Comparison of ENCODE assay signal across 19 mouse cellular contexts in genomic region chr2:164434681-164435080, GRCm38 (mm10). TPM values are rescaled to one million over a fixed set of nuclear protein-coding genes. Genes with fewer than 3 reads are reported as not detected.
DNase-seq lines count a peak whose midpoint lies in the region; ATAC-seq and TF ChIP-seq lines count a peak whose summit lies in the region.
"Had no signal": no experiment of that assay in that cellular context is flagged by ENCODE, and none has a peak within 500 bp of the region (broad histone marks: within the 10 kb centered on the region; RNA-seq: fewer than 3 reads in every experiment).

No protein-coding gene starts in this region.

- TF ChIP-seq POLR2A in ES-Bruce4 (IDR thresholded peaks at IDR 0.05; ENCODE audit: insufficient read depth, low read length): no peak

- no peak for TF ChIP-seq CTCF in ES-Bruce4 (IDR thresholded peaks at IDR 0.05; ENCODE audit: low read depth, low read length)
- no peak for TF ChIP-seq CTCF in liver, postnatal 0 days (IDR thresholded peaks at IDR 0.05; ENCODE audit: low read depth)

- H3K36me3 ChIP-seq in ES-Bruce4 (ENCODE audit: control insufficient read depth, insufficient read depth, low read length, poor library complexity, severe bottlenecking): peaks cover 1% of the 10 kb centered on the region
- H3K36me3 ChIP-seq in liver, postnatal 0 days (replicated peaks; ENCODE audit: insufficient read depth, low read length): peaks cover 8% of the 10 kb centered on the region
- no peaks in the 10 kb centered on the region for H3K36me3 ChIP-seq in hindbrain, embryonic 16.5 days (ENCODE audit: control insufficient read depth, insufficient read depth, low read length)
- H3K36me3 ChIP-seq: hindbrain, embryonic 15.5 days; midbrain, embryonic 10.5 days had no signal

- no peak overlapping the region for H3K9ac ChIP-seq in ES-Bruce4 (ENCODE audit: low read depth, poor library complexity, severe bottlenecking)
- H3K9ac ChIP-seq in liver, postnatal 0 days (replicated peaks): no peak overlapping the region
- no peak overlapping the region for H3K9ac ChIP-seq in hindbrain, embryonic 16.5 days (ENCODE audit: low read depth, low read length)
- H3K9ac ChIP-seq: hindbrain, embryonic 15.5 days; limb, embryonic 15.5 days had no signal

- no peak for TF ChIP-seq EP300 in ES-Bruce4 (IDR thresholded peaks at IDR 0.05; ENCODE audit: insufficient read depth, low read depth, low read length)
- TF ChIP-seq EP300 in liver, postnatal 0 days (IDR thresholded peaks at IDR 0.05; ENCODE audit: low read depth): no peak

- H3K9me3 ChIP-seq in ES-Bruce4 (replicated peaks; ENCODE audit: control insufficient read depth, insufficient read depth, low read length, poor library complexity, severe bottlenecking): no peaks in the 10 kb centered on the region
- no peaks in the 10 kb centered on the region for H3K9me3 ChIP-seq in liver, postnatal 0 days (ENCODE audit: low read length)
- H3K9me3 ChIP-seq in hindbrain, embryonic 16.5 days (ENCODE audit: control insufficient read depth, low read length): no peaks in the 10 kb centered on the region
- H3K9me3 ChIP-seq: hindbrain, embryonic 15.5 days; limb, embryonic 15.5 days; midbrain, embryonic 10.5 days had no signal

- H3K4me2 ChIP-seq in liver, postnatal 0 days (ENCODE audit: low read depth, low read length): peak overlapping the region; percentile 63
- no peak overlapping the region for H3K4me2 ChIP-seq in hindbrain, embryonic 16.5 days (ENCODE audit: low read length)
- H3K4me2 ChIP-seq: hindbrain, embryonic 15.5 days; limb, embryonic 15.5 days had no signal

- no peak overlapping the region for H3K4me3 ChIP-seq in ES-Bruce4 (ENCODE audit: low read depth, low read length)
- H3K4me3 ChIP-seq in brown adipose tissue, adult 24 weeks (ENCODE audit: insufficient read depth, low read depth, low read length): no peak overlapping the region
- 0 out of 2 replicates have a peak overlapping the region, but pooled peaks have one; percentile 4 for H3K4me3 ChIP-seq in liver, postnatal 0 days (ENCODE audit: low read depth, low read length)
- no peak overlapping the region for H3K4me3 ChIP-seq in hindbrain, embryonic 16.5 days (ENCODE audit: low read length)
- H3K4me3 ChIP-seq: erythroblast, embryonic 14.5 days; hindbrain, embryonic 15.5 days; limb, embryonic 15.5 days; midbrain, embryonic 10.5 days had no signal

- peak; percentile 67 for DNase-seq in kidney, adult 9 months
- no peak for DNase-seq in liver, postnatal 0 days
- no peak for DNase-seq in urinary bladder, adult 18-20 months (ENCODE audit: low spot score in 2 of 2)
- DNase-seq in urinary bladder, postnatal 36 days (ENCODE audit: low spot score in 2 of 2): no peak
- DNase-seq: adrenal gland, adult 8-10 months; cerebellum, adult 8-10 months; gastrocnemius, postnatal 10 days; heart, postnatal 14 days; right cerebral cortex, adult 18-20 months; thymus, adult 2 months had no signal

- H3K4me1 ChIP-seq in ES-Bruce4 (ENCODE audit: control insufficient read depth, insufficient read depth, low read length): peaks cover 25% of the 10 kb centered on the region
- peaks cover 38% of the 10 kb centered on the region for H3K4me1 ChIP-seq in brown adipose tissue, adult 24 weeks (ENCODE audit: control insufficient read depth, insufficient read depth, insufficient read length, low read length)
- peaks cover 36% of the 10 kb centered on the region for H3K4me1 ChIP-seq in liver, postnatal 0 days (ENCODE audit: insufficient read depth)
- H3K4me1 ChIP-seq in hindbrain, embryonic 16.5 days (ENCODE audit: control insufficient read depth, insufficient read depth, low read depth, low read length): no peaks in the 10 kb centered on the region
- H3K4me1 ChIP-seq: hindbrain, embryonic 15.5 days had no signal

- 45% methylated on average over 3 of the region's 3 CpGs for WGBS in liver, postnatal 0 days (ENCODE audit: insufficient replicate concordance)
- WGBS in hindbrain, embryonic 16.5 days: 88% methylated on average over 3 of the region's 3 CpGs

- ATAC-seq in liver, postnatal 0 days: no peak
- ATAC-seq in hindbrain, embryonic 16.5 days: no peak
- ATAC-seq: CD4-positive, CD25-positive, alpha-beta regulatory T cell, adult 4 months; forebrain, embryonic 16.5 days had no signal

- 0 out of 2 replicates have a peak overlapping the region, but pooled peaks have one; percentile 34 for H3K27ac ChIP-seq in ES-Bruce4 (ENCODE audit: insufficient read depth, low read length)
- H3K27ac ChIP-seq in brown adipose tissue, adult 24 weeks (replicated peaks; ENCODE audit: low read depth, low read length): peak overlapping the region; percentile 45
- peak overlapping the region; percentile 50 for H3K27ac ChIP-seq in liver, postnatal 0 days (ENCODE audit: low read depth)
- no peak overlapping the region for H3K27ac ChIP-seq in hindbrain, embryonic 16.5 days (ENCODE audit: low read depth, low read length)
- H3K27ac ChIP-seq: hindbrain, embryonic 15.5 days; limb, embryonic 15.5 days; midbrain, embryonic 10.5 days had no signal

- no peaks in the 10 kb centered on the region for H3K27me3 ChIP-seq in ES-Bruce4 (ENCODE audit: control insufficient read depth, insufficient read depth, low read length, poor library complexity, severe bottlenecking)
- H3K27me3 ChIP-seq in liver, postnatal 0 days (ENCODE audit: insufficient read depth, low read length): no peaks in the 10 kb centered on the region
- no peaks in the 10 kb centered on the region for H3K27me3 ChIP-seq in hindbrain, embryonic 16.5 days (replicated peaks; ENCODE audit: control insufficient read depth, insufficient read depth, low read length)
- H3K27me3 ChIP-seq: hindbrain, embryonic 15.5 days; limb, embryonic 15.5 days had no signal

RNA-seq across cellular contexts. Expression of gene Sdc4, which starts 9.0 kb away (rescaled TPM):
- polyA plus RNA-seq in ES-Bruce4 (2011; ENCODE audit: insufficient read depth, insufficient read length, low read depth, missing spikeins): 212 and 213 TPM in 2 replicates
- 34.7 and 37.6 TPM in 2 replicates for polyA plus RNA-seq in brown adipose tissue, adult 24 weeks (2012; ENCODE audit: insufficient read depth, insufficient read length, missing spikeins)
- polyA plus RNA-seq in liver, postnatal 0 days (2015; fragmentation: Nextera tagmentation; extraction: Ambion mirVana): 194 and 208 TPM in 2 replicates
- 13.0 and 15.3 TPM in 2 replicates for polyA plus RNA-seq in hindbrain, embryonic 16.5 days (2015; fragmentation: Nextera tagmentation; extraction: Ambion mirVana)

RNA-seq across cellular contexts. Expression of gene Sys1, which starts 22.1 kb away (rescaled TPM):
- 13.3 and 19.8 TPM in 2 replicates for polyA plus RNA-seq in ES-Bruce4 (2011; ENCODE audit: insufficient read depth, insufficient read length, low read depth, missing spikeins)
- polyA plus RNA-seq in brown adipose tissue, adult 24 weeks (2012; ENCODE audit: insufficient read depth, insufficient read length, missing spikeins): 24.4 and 27.2 TPM in 2 replicates
- 43.5 and 46.2 TPM in 2 replicates for polyA plus RNA-seq in liver, postnatal 0 days (2015; fragmentation: Nextera tagmentation; extraction: Ambion mirVana)
- polyA plus RNA-seq in hindbrain, embryonic 16.5 days (2015; fragmentation: Nextera tagmentation; extraction: Ambion mirVana): 89.7 and 95.6 TPM in 2 replicates

RNA-seq across cellular contexts. Expression of gene Gm20458, which starts 26.1 kb away (rescaled TPM):
- 2.3 TPM in 1 of 2 replicates, not detected in the other for polyA plus RNA-seq in ES-Bruce4 (2011; ENCODE audit: insufficient read depth, insufficient read length, low read depth, missing spikeins)
- polyA plus RNA-seq in brown adipose tissue, adult 24 weeks (2012; ENCODE audit: insufficient read depth, insufficient read length, missing spikeins): 2.4 TPM in 1 of 2 replicates, not detected in the other
- polyA plus RNA-seq in liver, postnatal 0 days (2015; fragmentation: Nextera tagmentation; extraction: Ambion mirVana): 5.8 and 6.1 TPM in 2 replicates
- 4.1 and 12.3 TPM in 2 replicates for polyA plus RNA-seq in hindbrain, embryonic 16.5 days (2015; fragmentation: Nextera tagmentation; extraction: Ambion mirVana)
- polyA plus RNA-seq: CD4-positive, CD25-positive, alpha-beta regulatory T cell, adult 4 months; erythroblast, embryonic 14.5 days had no signal

RNA-seq across cellular contexts. Expression of gene Matn4, which starts 29.7 kb away (rescaled TPM):
- 0.93 and 1.7 TPM in 2 replicates for polyA plus RNA-seq in ES-Bruce4 (2011; ENCODE audit: insufficient read depth, insufficient read length, low read depth, missing spikeins)
- polyA plus RNA-seq in brown adipose tissue, adult 24 weeks (2012; ENCODE audit: insufficient read depth, insufficient read length, missing spikeins): 0.52 TPM in 1 of 2 replicates, not detected in the other
- polyA plus RNA-seq in liver, postnatal 0 days (2015; fragmentation: Nextera tagmentation; extraction: Ambion mirVana): 0.18 and 0.25 TPM in 2 replicates
- 3.8 TPM in 2 replicates for polyA plus RNA-seq in hindbrain, embryonic 16.5 days (2015; fragmentation: Nextera tagmentation; extraction: Ambion mirVana)
- polyA plus RNA-seq: CD4-positive, CD25-positive, alpha-beta regulatory T cell, adult 4 months; erythroblast, embryonic 14.5 days; midbrain, embryonic 10.5 days had no signal

RNA-seq across cellular contexts. Expression of gene Rbpjl, which starts 31.7 kb away (rescaled TPM):
- polyA plus RNA-seq in ES-Bruce4 (2011; ENCODE audit: insufficient read depth, insufficient read length, low read depth, missing spikeins): not detected in 2 replicates
- polyA plus RNA-seq in brown adipose tissue, adult 24 weeks (2012; ENCODE audit: insufficient read depth, insufficient read length, missing spikeins): not detected in 2 replicates
- polyA plus RNA-seq in liver, postnatal 0 days (2015; fragmentation: Nextera tagmentation; extraction: Ambion mirVana): not detected in 2 replicates
- 0.06 and 0.15 TPM in 2 replicates for polyA plus RNA-seq in hindbrain, embryonic 16.5 days (2015; fragmentation: Nextera tagmentation; extraction: Ambion mirVana)
- polyA plus RNA-seq: CD4-positive, CD25-positive, alpha-beta regulatory T cell, adult 4 months; erythroblast, embryonic 14.5 days; midbrain, embryonic 10.5 days had no signal
